Mouse (Mus musculus): ENCODE measurements around the gene Plekhg1.

Gene Plekhg1

DNA sequence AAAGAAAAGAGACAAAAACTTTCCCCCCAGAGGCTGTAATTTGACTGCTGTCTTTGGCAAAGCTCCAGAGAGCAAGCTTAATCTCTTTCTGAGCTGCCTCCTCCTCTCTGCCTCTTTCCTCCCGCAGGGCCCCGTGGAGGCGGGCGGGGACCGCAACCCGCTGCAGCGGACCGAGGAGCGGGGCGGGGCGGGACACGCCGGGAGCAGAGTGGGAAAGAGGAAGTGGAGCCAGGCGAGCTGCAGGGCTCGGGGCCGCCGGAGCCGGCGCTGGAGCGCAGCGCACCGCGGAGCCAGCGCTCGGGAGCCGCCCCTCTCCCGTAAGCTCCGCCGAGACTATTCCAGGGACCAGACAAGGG lies at the start of gene Plekhg1:
TSS of gene Plekhg1 (plus strand) at position 217 of the 356 bp plus-strand sequence.
- DNase-seq (ENCODE audit: low spot score), result peak; percentile 65

DNA sequence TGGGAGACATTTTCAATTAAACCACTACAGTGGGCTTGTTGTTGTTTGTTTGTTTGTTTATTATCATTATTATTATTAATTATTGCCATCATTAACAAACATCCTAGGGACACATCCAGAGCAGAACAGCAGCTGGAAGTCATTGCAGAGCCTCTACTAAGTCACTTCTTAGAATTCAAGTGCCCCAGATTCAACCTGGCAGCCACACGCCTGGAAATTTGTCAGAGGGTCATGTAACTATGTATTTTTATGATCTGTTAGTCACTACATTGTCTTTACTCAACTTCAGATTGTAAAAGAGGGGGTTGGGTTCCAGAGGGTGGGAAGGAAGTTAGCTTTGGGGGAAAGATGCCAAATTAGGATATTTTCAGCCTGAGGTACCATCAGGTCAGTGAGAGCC lies 47.4 kb upstream of the Plekhg1 start:
- no peak for DNase-seq (ENCODE audit: low spot score)

DNA sequence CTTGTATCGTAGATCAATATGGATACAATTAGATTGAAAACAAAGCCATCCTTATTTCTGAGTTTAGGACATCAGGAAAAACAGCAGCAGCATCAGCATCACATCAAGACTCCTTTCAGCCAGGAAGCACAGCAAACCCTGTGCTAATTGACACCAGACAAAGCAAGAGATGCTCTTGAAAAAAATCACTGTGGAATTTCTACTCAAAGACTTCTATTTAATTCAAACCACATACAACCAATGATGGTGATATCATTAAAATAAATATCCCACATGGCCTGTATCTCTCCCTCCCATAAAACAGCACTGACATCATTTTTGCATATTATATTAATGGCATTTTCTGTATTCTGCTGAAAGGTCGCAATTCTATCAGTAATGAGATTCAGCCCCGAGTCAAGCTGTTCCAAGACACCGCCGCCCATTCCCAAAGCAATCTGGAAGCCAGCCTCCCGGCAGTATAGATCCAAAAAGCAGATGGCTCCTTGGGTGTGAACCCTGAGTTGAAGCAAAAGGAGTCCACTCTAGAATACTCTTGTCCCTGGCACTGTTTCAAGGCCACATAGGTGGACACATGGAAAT lies 46.4 kb upstream of the Plekhg1 start:
- no peak for DNase-seq (ENCODE audit: low spot score)

DNA sequence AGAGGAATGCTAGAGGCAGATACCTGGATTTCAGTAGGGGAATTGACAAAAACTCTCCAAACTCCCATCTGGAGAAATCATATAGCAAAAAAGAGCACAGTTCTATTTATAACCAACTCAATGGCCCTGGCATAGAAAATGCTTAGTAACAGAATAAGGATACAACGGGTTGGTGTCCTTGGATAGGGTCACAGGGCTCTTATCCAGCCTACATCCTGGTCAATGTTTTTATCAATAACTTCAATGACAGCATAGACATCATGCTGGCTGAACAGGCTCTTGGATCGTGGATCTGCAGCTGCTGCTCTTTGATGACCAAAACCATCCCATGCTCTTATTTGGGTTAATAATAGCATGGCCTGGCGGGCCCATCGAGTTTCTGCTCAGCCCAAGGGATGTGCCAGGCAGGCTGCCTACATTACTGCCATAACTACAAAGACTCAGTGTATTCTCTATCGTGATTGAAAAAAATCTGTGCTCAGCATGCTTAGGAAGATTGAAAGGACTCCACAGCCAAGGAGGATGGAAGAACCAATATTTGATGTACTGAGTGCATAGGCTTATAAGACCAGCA lies 44.7 kb upstream of the Plekhg1 start:
- DNase-seq (ENCODE audit: low spot score), result no peak

DNA sequence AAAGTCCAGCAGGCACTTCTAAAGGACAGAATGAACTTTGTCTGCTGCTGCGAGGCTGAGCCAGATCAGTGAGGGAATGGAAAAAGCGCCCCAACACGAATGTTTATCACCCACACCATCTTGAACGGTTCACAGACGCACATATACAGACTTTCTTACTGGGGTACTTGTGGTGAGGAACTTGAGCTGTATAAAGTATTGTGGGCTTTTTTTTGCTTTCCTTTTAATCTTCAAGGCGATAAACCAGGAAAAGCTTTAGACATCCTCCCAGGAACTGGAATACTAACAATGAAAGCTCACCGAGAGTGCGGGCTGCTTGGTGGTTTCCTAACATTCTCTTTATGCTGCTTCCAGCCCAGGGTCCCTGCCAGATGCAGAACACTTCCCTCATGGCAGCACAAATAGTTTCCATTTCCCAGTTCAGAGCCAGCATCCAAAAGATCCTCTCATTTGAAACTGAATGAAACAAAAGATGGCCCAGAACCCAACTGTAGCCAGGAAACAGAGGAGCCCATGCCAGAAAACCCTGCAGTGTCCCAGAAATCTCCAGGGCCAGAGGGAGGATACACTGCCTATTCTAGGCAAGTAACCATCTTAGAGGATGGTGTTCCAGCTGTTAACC lies 43.3 kb upstream of the Plekhg1 start:
- peak; percentile 9 for DNase-seq (ENCODE audit: low spot score)

DNA sequence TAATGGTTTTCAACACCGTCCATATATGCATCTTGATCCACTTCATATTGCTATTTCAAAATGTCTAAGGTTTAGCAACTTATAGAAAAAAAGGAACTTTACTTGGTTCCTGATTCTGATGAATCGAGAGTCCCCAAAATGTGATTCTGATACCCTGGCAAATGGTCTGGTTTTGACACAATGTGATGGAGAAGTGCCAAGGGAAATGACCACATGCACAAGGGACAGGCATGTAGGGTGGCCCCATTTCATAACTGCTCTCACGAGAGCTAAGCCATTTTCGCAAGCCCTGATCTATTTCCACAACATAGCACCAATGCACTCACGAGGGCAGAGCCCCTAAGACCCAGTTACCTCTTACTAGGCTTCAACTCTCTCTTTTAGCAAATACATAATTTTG lies 42.7 kb upstream of the Plekhg1 start:
- DNase-seq (ENCODE audit: low spot score), result no peak

DNA sequence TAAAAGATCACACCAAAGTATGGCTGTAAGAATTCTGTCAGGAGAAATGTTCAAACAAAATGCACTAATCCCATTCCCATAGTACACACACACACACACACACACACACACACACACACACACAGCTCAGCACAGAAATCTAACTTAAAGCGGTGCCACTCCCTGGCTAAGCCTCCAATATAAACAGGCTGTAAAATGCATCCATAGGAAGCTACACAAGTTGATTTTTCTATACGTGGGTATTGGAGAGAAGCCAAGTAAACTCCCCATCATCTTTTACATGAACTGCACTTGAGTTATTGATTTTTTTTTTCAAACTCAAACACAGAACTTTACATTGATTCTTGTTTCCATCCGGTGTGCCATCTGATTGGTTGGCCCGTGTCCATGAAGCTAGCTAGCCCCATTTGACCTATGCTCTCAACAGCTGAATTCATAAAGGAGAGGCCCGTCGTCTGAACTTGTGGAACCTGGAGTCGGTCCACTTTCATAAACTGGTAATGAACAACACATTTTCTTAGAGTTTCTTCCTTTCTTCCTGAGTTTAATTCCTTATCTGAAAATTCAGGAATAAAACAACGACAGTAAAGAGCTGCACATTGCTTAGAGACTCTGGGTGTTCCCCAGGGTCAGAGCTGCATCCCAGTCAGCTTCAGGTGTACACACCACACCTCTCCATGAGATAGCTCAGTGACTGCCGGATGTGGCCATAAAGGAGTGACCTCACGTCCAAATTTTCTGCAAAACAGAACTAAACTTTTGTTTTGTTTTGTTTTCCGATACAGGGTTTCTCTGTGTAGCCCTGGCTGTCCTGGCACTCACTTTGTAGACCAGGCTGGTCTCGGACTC lies 39.7 kb upstream of the Plekhg1 start:
- no peak for DNase-seq (ENCODE audit: low spot score)

DNA sequence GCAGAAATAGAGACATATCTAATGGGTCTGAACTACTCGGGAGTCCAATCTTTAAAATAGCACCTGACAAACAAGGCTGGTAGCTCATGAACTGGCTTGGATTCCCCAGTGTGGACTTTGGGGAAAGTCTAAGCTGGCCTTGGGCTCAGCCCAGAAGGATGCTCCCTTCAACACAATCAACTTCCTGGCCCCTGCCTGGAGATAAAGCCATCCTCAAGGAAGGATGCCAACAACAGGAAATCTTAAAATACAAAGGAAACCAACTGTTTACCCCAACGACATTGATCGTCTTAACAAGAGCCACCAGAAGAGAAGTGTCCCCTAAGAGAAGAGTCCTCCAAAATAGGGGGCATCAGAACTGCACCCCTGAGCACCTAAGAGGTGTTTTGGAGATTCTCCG lies 38.3 kb upstream of the Plekhg1 start:
- no peak for DNase-seq (ENCODE audit: low spot score)

DNA sequence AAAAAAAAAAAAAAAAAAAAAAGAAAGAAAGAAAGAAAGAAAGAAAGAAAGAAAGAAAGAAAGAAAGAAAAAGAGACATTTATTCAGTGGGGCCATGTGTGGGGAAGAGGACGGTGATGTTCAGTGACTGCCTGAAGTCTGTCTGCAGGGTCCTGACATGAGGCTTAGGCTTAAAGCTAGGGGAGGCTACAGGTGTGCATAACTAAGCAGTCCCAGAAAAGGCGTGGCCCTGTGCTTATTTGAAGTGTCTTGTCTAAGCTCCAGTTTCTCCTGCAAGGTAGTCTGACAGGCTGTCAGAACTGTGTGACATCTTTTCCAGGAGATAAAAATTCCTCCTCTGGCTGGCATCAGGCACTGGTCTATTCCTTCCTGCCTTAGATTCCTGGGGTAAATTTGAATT lies 37.6 kb upstream of the Plekhg1 start:
- no peak for DNase-seq (ENCODE audit: low spot score)

DNA sequence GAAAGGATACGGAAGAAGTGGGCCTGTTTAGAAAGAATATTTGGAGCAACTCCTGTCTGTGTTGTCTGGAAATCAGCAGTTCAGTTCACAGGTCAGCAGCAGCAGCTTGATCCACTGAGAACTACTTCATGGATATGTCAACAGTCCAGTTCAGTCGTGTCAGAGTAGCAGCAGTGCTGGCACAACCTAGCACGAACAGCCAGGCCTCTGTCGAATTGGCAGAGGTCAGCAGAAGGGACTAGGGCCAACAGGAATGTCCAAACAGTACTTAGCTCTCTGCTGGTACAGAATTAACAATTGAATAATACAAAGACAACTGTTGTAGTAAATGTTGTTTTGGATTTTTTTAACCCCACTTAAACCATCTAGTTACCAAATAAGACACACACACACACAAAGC lies 33.9 kb upstream of the Plekhg1 start:
- no peak for DNase-seq (ENCODE audit: low spot score)

DNA sequence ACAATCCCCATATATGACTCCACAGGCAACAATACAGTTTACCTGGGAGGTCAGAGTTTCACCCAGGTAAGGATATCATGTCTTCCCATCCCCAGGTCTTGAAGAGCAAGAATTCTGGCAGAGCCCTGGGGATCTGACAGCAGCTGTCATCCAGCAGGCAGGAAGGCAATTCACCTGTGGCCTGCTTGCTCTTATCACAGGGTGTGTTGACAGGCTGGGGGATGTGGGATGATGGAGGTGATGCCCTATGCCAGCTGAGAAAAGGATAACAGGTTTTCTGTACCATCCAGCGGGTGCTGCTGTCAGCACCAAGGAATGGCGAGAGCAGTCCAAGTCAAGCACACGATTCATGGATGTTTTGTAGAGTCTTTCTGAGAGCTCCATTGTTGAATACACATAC lies 30.1 kb upstream of the Plekhg1 start:
- no peak for DNase-seq (ENCODE audit: low spot score)

DNA sequence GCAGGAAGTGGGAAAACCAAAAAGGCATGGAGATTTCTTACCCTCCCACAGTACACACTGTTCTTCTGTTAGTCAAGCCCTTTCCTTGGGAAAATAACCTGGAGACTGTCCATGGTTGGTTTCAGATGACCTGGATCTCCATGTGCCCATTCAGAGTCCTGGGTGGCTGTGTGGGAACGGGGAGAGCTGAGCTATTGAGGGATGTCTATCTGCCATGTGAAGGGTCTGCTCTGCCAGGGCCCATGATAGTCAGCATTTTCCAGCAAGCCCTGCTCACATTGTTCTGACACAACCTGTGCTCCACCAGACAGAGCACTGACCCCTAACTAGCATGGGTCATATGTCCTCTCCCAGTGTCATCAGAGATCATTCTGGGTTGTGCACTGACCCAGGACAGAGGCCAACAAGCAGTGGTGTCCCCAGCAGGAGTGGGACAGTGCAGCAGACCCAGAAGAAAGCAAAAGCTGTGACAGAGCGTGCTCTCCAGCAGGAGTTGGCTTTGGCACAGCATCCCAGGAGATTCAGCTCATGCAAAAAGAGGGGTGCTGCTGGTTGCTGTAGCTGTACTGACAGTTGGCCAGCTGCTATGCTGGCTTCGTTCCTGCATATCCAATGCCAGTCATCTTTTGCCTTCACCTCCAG lies 24.7 kb upstream of the Plekhg1 start:
- DNase-seq (ENCODE audit: low spot score), result no peak

DNA sequence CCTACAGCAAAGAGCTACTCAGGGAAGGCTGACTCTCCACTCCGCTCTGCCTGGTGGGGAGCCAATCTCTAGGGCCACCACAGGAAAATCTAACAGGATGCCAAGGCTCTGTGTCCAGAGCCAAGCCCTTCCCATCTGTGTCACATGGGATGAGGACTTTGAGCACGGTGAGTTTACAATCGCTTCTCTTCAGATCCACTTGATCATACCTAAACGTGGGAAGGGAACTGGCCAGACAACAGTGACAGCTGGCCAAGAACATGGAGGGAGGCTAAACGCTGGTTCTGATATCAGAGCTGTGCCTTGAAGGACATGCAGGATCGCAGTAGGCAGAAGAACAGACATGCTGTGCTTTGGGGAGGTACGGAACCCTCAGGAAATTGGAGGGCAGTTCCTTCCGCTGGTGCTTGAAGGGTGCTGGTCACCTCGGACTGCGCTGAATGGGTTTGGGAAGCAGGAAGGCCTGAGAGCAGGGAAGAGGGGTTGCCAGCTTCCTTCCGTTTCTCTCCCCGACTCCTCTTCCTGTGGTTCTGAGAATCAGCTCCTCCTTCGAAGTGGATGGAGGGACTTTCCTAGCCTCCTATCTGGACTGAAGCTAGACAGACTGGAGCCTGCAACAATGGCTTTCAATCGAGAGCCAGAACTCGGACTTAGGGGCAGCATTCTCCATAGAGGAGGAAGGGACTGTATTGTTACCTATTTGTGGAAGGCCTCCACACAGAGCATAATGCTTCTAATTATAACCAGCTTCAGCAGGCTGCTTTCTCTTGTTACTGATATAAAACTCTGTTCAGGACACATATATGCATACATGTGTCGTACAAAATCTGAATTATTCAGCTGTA lies 21.9 kb upstream of the Plekhg1 start:
- DNase-seq (ENCODE audit: low spot score), result no peak

DNA sequence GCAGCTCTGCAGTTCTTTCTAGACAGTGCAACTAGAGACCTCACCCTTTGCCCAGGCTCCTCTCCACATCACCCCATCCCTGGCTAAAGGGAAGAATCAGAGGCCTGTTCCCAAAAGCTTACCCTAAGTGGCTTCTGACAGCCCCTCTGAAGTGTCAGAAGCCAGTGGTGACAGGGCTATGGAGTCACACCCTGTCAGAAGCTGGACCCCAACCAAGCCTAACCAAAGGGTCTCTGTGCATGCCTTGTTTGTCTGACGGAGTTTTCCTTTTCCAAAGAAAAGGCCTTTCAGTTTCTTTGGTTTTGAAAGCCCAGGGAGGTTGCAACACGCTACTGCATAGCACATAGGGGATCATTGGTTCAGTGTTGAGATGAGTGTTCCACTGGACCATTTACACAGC lies 19.9 kb upstream of the Plekhg1 start:
- no peak for DNase-seq (ENCODE audit: low spot score)

DNA sequence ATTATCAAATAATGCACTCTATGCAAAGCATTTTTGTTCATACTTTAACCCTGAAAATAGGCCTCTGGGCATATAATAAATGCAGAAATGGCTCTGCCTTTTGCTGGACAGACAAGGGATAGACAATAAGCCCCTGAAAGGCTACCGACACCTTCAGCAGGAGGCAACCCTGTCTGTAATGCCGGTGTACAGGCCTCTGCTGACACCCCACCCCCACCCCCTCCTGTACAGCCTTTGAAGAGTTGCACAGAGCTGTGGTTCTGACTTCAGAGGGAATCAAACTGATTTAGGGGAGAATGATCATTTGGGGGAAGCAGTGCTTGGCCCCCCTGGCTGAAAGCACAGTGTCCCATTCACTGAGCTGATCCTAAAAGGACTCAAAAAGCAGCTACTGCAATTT lies 17.8 kb upstream of the Plekhg1 start:
- DNase-seq (ENCODE audit: low spot score), result no peak

DNA sequence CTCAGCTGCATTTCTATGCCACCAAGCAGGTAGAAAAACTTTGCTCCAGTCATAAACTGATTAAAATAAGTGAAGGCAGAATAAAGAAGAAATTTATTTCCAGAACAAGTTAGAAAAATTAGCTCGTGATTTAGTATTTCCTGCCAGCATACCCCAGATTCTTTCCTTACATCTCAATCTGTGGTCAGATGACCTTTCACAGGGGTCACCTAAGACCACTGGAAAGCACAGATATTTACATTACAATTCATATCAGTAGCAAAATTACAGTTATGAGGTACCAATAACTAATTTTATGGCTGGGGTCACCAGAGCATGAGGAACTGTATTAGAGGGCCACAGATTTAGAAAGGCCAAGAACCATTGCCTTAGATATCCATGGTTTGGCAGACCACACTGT lies 15.5 kb upstream of the Plekhg1 start:
- DNase-seq (ENCODE audit: low spot score), result no peak

DNA sequence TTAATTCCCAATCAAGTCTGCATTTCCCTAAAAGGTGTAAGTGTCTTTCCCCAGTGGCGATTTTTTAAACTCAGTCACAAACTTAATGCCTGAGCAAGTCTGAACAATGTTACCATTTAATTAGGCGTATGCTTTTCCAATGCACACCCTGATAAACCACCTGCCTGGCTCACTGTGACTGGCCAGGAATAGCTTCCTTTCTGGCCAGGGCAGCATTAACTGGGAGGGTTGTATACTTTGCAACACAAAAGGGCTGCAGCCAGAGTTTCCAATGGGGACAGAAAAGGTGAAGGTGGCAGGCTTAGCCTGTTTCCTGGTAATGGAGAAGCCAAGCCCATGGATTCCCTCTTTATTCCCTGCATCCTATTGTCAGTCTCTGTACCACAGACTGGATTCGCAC lies 10.5 kb upstream of the Plekhg1 start:
- no peak for DNase-seq (ENCODE audit: low spot score)

DNA sequence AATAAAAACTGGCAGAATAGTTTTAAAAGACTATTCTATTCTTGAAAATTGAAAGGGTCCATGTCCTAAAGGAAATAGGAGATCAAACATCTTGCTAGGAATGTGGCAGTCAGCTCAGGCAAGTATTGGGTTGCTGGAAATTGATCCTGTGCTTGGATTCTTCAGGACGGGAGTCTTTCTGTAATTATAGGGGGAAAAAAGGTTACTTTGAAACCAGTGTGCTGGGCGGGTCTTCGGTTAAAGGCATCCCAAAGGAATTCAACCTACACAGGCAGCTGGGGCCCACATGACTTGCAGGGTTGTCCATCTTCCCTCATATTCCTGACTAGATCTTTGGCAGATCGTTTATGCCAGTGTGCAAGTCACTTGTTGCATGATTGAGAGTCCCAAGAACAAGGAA lies 9.8 kb upstream of the Plekhg1 start:
- no peak for DNase-seq (ENCODE audit: low spot score)

DNA sequence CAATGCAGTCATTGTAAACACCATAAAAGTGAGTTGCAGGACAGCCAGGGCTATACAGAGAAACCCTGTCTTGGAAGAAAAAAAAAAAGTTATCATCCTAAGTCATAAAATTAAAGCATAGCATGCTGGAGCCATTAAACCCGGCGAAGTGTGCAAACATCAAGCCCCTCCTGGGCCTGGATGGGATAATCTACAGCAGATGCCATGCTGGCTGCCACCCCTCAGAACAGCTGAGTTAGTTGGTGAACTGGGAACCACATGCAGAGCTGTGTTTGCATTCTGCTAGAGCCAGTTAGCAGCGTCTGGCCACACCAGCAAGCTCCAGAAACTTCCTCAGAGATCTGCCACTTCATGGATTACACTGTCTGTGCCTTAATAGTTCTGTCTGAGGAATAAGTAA lies 3.1 kb upstream of the Plekhg1 start:
- DNase-seq (ENCODE audit: low spot score), result no peak

DNA sequence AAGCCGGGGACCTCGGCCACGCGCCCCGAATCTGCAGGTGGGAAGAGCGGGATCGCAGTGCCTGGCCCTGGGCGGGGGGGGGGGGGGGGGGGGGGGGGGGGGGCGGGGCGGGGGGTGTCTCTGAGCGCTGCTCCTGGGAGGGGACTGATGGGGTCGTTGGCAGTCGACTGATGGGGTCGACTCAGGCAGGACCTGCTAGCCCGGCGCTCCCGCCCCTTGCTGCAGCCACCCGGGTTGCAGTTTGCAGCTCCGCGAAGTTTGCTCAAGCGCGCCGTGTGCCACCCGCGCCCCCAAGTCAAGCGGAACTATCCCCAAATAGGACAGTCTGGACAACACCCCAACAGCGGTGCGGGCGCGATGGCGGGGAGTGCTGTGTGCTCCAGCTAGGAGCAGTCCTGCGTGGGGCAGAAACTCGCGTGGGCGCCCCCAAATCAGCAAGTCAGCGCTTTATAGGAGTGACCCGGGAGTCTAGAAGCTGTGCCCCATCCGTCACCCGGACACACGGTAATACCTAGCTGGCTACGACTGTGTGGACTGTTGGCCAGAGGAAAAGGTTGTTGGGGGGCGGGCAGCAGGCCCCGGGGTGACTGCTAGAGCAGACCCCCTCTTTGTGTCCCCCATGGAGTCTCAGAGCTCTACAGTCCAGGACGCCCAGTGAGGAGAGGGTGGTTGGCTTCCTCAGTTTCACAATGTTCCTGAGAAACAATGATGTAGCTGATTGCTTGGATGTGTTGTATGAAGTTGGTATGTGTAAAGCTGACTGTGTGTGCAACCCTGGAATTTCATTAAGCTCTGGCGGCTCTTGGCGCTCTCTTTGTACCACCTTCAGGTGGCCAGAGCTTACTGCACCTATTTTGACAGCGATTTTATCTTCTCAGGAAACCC lies 582 bp downstream of the Plekhg1 start:
- DNase-seq (ENCODE audit: low spot score), result peak; percentile 15

DNA sequence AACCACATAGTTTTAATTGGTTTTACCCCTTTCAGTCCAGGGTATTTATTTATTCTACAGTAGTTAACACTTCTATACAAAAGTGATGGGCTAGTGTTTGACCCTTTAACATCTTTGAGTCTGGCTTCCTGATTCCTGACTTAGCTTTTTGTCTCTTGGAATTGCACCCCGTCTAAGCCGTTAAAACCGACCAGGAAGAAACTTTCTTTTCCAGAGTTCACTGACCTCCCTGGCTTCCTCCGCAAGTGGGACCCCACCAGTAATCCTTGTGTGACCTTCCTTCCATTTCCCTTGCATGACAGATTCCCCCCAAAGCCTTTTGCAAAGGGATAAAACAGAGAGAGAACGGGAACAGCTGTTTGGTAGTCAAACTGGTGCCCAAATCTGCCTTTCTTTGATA lies 1.6 kb downstream of the Plekhg1 start:
- no peak for DNase-seq (ENCODE audit: low spot score)
